Mouse (Mus musculus): ENCODE results near the gene Asphd1. TPM values are rescaled to one million over a fixed set of nuclear protein-coding genes. Genes with fewer than 3 reads are reported as not detected.

Asphd1 gene
- not detected for total RNA-seq (2023)

DNA sequence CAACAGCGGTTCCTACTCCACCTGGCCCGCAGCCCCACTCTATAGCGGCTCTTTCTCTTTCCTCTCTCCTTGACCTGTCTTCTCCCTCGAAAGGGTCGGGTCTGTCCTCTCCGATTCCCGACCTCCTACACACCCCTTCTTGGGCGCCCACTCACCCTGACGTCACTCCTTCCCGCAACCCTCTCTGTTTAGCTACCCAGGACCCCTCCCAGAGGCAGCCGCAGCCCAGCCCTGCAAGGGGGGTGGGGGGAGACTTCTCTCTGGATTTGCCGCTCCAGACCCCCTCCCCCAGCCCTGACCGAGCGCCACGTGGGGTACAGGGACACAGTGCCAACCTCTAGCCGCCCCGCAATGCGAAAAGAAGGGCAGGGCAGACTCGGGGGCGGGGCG lies at the start of gene Asphd1:
Gene Asphd1, minus strand, starts transcription at position 180 of the 390 bp plus-strand sequence.

DNA sequence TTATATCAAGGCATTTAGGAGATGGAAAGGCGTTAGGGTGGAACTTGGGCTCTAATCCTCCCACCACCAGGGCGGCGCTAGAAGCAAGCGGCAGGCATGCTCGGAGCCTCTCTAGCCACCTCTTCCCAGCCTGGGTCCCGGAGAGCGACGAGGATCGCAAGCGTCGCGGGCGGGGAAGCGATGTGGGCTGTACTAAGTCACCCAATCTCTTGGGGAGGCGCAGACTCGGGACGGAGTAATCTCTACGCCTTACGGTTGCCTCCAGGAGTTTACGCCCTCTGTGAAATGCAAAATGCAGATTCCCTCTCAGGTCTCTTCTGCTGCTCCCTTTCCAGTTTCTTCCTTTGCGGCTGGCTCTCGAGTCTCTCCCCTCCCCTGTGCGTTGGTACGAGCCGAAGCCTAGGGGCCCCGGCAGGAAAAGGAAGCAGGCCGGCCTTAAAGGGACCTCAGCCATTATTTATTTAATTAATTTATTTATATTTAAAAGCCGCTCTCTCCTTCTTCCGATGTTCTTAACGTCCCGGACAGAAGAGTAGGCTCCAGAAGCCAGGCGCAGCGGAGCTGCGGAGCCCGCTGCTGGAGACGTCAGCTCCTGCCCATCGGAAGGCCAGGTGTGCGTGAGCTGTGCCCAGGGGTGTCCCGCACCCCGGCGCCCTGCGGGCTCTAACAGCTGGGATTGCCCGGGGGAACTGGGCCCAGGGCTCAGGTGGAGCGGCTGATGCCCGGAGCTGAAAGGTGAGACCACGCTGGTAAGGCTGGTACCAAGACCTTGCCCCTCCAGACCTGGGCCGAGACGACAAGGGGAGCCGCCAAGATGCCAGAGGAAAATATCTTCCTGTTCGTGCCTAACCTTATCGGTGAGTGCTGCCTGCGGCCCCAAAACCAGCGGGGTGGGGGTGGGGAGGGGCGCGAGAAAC lies 26.8 kb upstream of the Asphd1 start, which contains the start of gene Cdiptos:
Gene Cdiptos, minus strand, starts transcription at position 149 of the 917 bp plus-strand sequence.

DNA sequence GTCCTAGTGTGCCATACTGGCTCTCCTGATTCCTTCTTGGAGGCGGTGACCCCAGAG lies 26.3 kb upstream of the Asphd1 start, which contains the start of gene Cdipt:
Gene Cdipt, plus strand, starts transcription at position 22 of the 57 bp plus-strand sequence.

DNA sequence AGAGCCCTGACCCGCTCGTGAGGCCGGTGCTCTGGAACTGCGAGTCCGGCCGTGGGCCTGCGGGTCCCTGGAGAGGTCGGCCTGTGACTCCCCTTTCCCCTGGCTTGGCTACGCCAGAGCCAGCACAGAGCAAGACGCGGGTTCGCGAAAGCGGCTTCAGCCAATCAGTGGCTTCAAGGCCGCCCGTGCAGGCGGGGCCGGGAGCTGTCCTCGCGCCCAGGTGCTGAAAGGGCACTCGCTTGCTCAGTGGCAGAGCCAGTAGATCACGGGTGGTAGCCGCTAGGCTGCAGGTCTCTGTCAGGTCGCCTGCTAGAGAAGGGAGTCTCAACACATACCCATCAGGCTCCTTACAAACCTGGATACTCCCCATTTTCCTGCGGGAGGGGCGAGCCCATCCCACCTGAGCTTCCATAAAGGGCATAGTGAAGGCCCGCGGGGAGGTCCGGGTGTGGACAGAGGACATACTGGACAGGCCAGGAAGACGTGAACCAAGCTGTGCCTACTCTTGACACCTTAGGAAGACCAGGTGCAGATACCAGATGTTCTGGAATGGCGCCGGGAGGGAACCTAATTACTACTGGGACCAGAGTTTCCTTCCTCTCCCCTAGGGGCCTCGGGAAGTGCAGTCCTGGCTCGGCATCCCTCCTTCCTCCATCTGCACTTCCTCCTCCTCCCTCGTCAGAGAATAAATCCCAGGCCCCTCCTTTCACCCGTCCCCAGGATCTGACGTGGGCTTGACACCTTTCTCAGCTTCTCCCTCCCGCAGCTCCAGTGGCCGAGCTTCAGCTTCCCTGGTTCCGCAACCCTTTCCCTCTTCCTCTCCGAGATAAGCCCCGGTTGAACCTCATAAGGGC lies 638 bp upstream of the Asphd1 start, which contains the start of gene Sez6l2:
Gene Sez6l2, plus strand, starts transcription at position 771 of the 854 bp plus-strand sequence.

DNA sequence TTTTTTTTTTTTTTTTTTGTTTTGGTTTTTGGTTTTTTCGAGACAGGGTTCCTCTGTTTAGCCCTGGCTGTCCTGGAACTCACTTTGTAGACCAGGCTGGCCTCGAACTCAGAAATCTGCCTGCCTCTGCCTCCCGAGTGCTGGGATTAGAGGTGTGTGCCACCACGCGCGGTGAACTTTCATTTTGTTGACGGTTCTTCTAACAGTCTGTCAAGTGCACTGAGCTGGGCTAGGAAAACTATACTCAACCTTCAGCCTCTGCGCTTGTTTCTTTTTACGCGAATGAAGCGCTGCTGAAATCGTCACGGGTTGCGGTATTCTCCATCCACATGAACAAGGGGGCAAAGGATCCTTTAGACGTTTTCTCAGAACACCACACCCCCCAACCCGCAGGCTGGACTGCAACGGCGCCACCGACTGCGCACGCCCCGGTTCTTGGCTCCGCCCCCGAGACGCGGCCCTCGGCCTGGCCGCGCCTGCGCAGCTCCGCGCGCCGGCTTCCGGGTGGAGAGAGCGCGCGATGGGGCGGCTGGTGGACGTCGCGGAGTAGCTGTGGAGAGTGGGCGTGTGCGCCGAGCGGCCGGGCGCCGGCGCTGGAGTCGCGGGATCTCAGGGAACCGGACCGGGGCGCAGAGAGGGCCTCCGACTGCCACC lies 20.9 kb downstream of the Asphd1 start, which contains the start of gene Kctd13:
Gene Kctd13, plus strand, starts transcription at position 496 of the 654 bp plus-strand sequence.

GRCm38 (mm10) chr7:126922624-126923060 lies 26.7 kb downstream of the Asphd1 start, which contains the start of gene Tmem219:
TSS of gene Tmem219 (minus strand) at chr7:126922917.

Other genes starting within 250 kb of the Asphd1 start
- 1,350 TPM for gene Coro1a, start 241.8 kb downstream of the Asphd1 start, total RNA-seq (2023)
- gene Mapk3, start 190.0 kb downstream of the Asphd1 start, total RNA-seq (2023), result 47.4 TPM
- gene Gdpd3, start 183.2 kb downstream of the Asphd1 start, total RNA-seq (2023), result 5.8 TPM
- 256 TPM for gene Ypel3, start 172.6 kb downstream of the Asphd1 start, total RNA-seq (2023)
- 11.5 TPM for gene Tbx6, start 168.1 kb downstream of the Asphd1 start, total RNA-seq (2023)
- gene Ppp4c, start 157.1 kb downstream of the Asphd1 start, total RNA-seq (2023), result 252 TPM
- gene Fam57b, start 151.9 kb downstream of the Asphd1 start, total RNA-seq (2023), result not detected
- gene 4930451I11Rik, start 117.9 kb downstream of the Asphd1 start, total RNA-seq (2023), result not detected
- not detected for gene Doc2a, start 102.2 kb downstream of the Asphd1 start, total RNA-seq (2023)
- 19.3 TPM for gene Hirip3, start 87.6 kb downstream of the Asphd1 start, total RNA-seq (2023)
- 63.0 TPM for gene Ino80e, start 87.2 kb downstream of the Asphd1 start, total RNA-seq (2023)
- 94.6 TPM for gene Taok2, start 64.9 kb downstream of the Asphd1 start, total RNA-seq (2023)
- gene Tmem219, start 26.7 kb downstream of the Asphd1 start, total RNA-seq (2023), result 36.1 TPM
- 39.6 TPM for gene Kctd13, start 20.7 kb downstream of the Asphd1 start, total RNA-seq (2023)
- gene Sez6l2, start 981 bp upstream of the Asphd1 start, total RNA-seq (2023), result 9.2 TPM
- gene Cdipt, start 26.3 kb upstream of the Asphd1 start, total RNA-seq (2023), result 154 TPM
- gene Cdiptos, start 26.5 kb upstream of the Asphd1 start, total RNA-seq (2023), result not detected
- gene Mvp, start 65.0 kb upstream of the Asphd1 start, total RNA-seq (2023), result 39.4 TPM
- gene Pagr1b, start 66.9 kb upstream of the Asphd1 start, total RNA-seq (2023), result not detected
- 27.0 TPM for gene Pagr1a, start 67.8 kb upstream of the Asphd1 start, total RNA-seq (2023)
- gene Gm42742, start 71.5 kb upstream of the Asphd1 start, total RNA-seq (2023), result 35.1 TPM
- 5.5 TPM for gene Prrt2, start 71.6 kb upstream of the Asphd1 start, total RNA-seq (2023)
- 228 TPM for gene Maz, start 77.5 kb upstream of the Asphd1 start, total RNA-seq (2023)
- gene Kif22, start 92.9 kb upstream of the Asphd1 start, total RNA-seq (2023), result 1.9 TPM
- gene Zg16, start 137.7 kb upstream of the Asphd1 start, total RNA-seq (2023), result not detected
- 95.7 TPM for gene AI467606, start 141.8 kb upstream of the Asphd1 start, total RNA-seq (2023)
- gene Qprt, start 172.6 kb upstream of the Asphd1 start, total RNA-seq (2023), result 34.3 TPM
- gene Spn, start 188.2 kb upstream of the Asphd1 start, total RNA-seq (2023), result 356 TPM
- 80.1 TPM for gene Cd2bp2, start 246.5 kb upstream of the Asphd1 start, total RNA-seq (2023)

Measured in CD4-positive naive resting alpha-beta T cell, adult 57 days (primary cell).